Comparison of ENCODE assay signal across 9 mouse cellular contexts in the genomic region with DNA sequence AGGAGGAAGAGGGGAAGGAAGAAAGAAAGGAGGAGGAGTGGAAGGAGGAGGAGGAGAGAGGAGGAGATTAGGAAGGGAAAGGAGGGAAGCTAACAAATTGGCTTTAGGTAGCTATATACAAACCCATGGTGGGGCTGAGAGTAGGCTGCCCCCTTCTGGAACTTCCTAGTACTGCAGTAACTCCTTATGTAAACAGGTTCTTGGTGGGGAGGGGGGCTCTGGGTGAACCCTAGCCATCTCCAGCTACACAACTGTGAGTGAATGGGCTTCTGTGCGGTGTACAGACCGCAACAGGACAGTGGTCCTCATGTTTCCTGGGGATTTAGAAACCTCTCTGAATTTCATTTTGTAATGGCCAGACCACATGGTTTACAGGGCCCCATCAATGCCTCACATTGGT. TPM values are rescaled to one million over a fixed set of nuclear protein-coding genes. Genes with fewer than 3 reads are reported as not detected.
DNase-seq lines count a peak whose midpoint lies in the region; ATAC-seq and TF ChIP-seq lines count a peak whose summit lies in the region.
"Had no signal": no experiment of that assay in that cellular context is flagged by ENCODE, and none has a peak within 500 bp of the region (broad histone marks: within the 10 kb centered on the region; RNA-seq: fewer than 3 reads in every experiment).

No protein-coding gene starts in this region.

- no peak overlapping the region for H3K27ac ChIP-seq in liver, embryonic 14.5 days
- H3K27ac ChIP-seq: heart, embryonic 15.5 days had no signal

- no peak overlapping the region for H3K4me2 ChIP-seq in liver, embryonic 14.5 days (ENCODE audit: low read depth)
- H3K4me2 ChIP-seq: heart, embryonic 15.5 days had no signal

- peaks cover 0 to 3% of the 10 kb centered on the region in 2 experiments; a peak in 2 of 4 replicates for H3K4me1 ChIP-seq in liver, embryonic 14.5 days (replicated peaks; ENCODE audit: control insufficient read depth in 2 of 2, insufficient read depth in 2 of 2, low read length in 1 of 2)
- H3K4me1 ChIP-seq: heart, embryonic 15.5 days had no signal

- TF ChIP-seq CTCF in liver, embryonic 14.5 days (IDR thresholded peaks at IDR 0.05; ENCODE audit: low read depth) = peak; percentile 77

- no peak for TF ChIP-seq EP300 in liver, embryonic 14.5 days (IDR thresholded peaks at IDR 0.05; ENCODE audit: low read depth)

- no peaks in the 10 kb centered on the region for H3K27me3 ChIP-seq in liver, embryonic 14.5 days (ENCODE audit: control insufficient read depth, insufficient read depth, low read length)
- H3K27me3 ChIP-seq: heart, embryonic 15.5 days had no signal

- ATAC-seq in liver, embryonic 14.5 days (ENCODE audit: insufficient read depth) = no peak

- H3K4me3 ChIP-seq in liver, embryonic 14.5 days (ENCODE audit: insufficient read depth in 1 of 2, low read depth in 2 of 2, low read length in 2 of 2) = no peak overlapping the region
- H3K4me3 ChIP-seq: heart, embryonic 15.5 days had no signal

- peak; percentile 33 to 83 for DNase-seq in adrenal gland, adult (ENCODE audit: inconsistent age in 2 of 2, low spot score in 1 of 2)
- no peak for DNase-seq in adrenal gland, postnatal 4 days (ENCODE audit: low spot score in 2 of 2)
- DNase-seq in ovary, postnatal 14 days (ENCODE audit: low spot score) = peak; percentile 41
- no peak for DNase-seq in ovary, postnatal 36 days (ENCODE audit: low spot score)
- peak; percentile 36 for DNase-seq in cerebellum, adult 8-10 months
- DNase-seq in heart, postnatal 4 days = peak; percentile 66
- peak in 1 of 3 experiments; percentile 27 for DNase-seq in liver, embryonic 14.5 days (ENCODE audit: low read depth in 3 of 3, low spot score in 3 of 3)
- DNase-seq in skeletal muscle tissue, adult 2 months (ENCODE audit: low read depth, low spot score) = peak; percentile 42

- H3K36me3 ChIP-seq in liver, embryonic 14.5 days (replicated peaks; ENCODE audit: control insufficient read depth, insufficient read depth, low read depth) = no peaks in the 10 kb centered on the region
- H3K36me3 ChIP-seq: heart, embryonic 15.5 days had no signal

- H3K9me3 ChIP-seq in liver, embryonic 14.5 days (ENCODE audit: control insufficient read depth, low read length) = no peaks in the 10 kb centered on the region
- H3K9me3 ChIP-seq: heart, embryonic 15.5 days had no signal

- 26% methylated on average over 2 of the region's 2 CpGs for WGBS in liver, embryonic 14.5 days (ENCODE audit: insufficient replicate concordance)

- no peak overlapping the region for H3K9ac ChIP-seq in liver, embryonic 14.5 days (replicated peaks)
- H3K9ac ChIP-seq: heart, embryonic 15.5 days had no signal

RNA-seq across cellular contexts. Expression of a gene that starts 24.6 kb away (rescaled TPM):
- 10 to 100 TPM; 62.1 to 65.9 TPM for total RNA-seq in adrenal gland, postnatal 4 days (2021)
- total RNA-seq in heart, postnatal 4 days (2021) = 10 to 100 TPM; 29.5 to 30.6 TPM
- polyA plus RNA-seq in liver, embryonic 14.5 days (2012; rRNA removed) = 5.2 and 5.3 TPM in 2 replicates
- polyA plus RNA-seq in liver, embryonic 14.5 days (2014; fragmentation: Nextera tagmentation; extraction: Ambion mirVana) = 5.5 and 5.8 TPM in 2 replicates

RNA-seq across cellular contexts. Expression of a gene that starts 31.5 kb away (rescaled TPM):
- 10 to 100 TPM; 11.7 TPM for total RNA-seq in adrenal gland, postnatal 4 days (2021)
- 1 to 10 TPM; 9.0 to 9.6 TPM for total RNA-seq in heart, postnatal 4 days (2021)
- polyA plus RNA-seq in liver, embryonic 14.5 days (2012; rRNA removed) = 11.4 and 15.3 TPM in 2 replicates
- 14.4 and 14.7 TPM in 2 replicates for polyA plus RNA-seq in liver, embryonic 14.5 days (2014; fragmentation: Nextera tagmentation; extraction: Ambion mirVana)

RNA-seq across cellular contexts. Expression of a gene that starts 38.6 kb away (rescaled TPM):
- under 1 TPM in 1 of 2 experiments, not detected in 1; 0.31 TPM for total RNA-seq in adrenal gland, postnatal 4 days (2021)
- under 1 TPM in 1 of 2 experiments, not detected in 1; 0.32 TPM for total RNA-seq in heart, postnatal 4 days (2021)
- 0.17 and 0.23 TPM in 2 replicates for polyA plus RNA-seq in liver, embryonic 14.5 days (2012; rRNA removed)
- not detected in 2 replicates for polyA plus RNA-seq in liver, embryonic 14.5 days (2014; fragmentation: Nextera tagmentation; extraction: Ambion mirVana)

Comparison
In these comparisons a context has a peak if more than half of its experiments do, and no peak if none do; other contexts are left out.
1. DNase-seq: peak in adrenal gland, adult (2 of 2), ovary, postnatal 14 days (single experiment), cerebellum, adult 8-10 months (single experiment), heart, postnatal 4 days (single experiment) and skeletal muscle tissue, adult 2 months (single experiment); none in adrenal gland, postnatal 4 days (0 of 2) and ovary, postnatal 36 days (single experiment).